Mouse (Mus musculus) ovary, postnatal 10 days (tissue): Measurements from ENCODE around the gene Pole3.

ENCODE experiments used
- DNase-seq: peaks from one replicate; pipeline ENCODE4 v3.0.0; 2022; ENCODE audit warnings: low spot score

Gene Pole3

GRCm38 (mm10) chr4:62518416-62519121 is 6.3 kb downstream of the Pole3 start:
- DNase-seq = no peak

GRCm38 (mm10) chr4:62517538-62518415 is 7.1 kb downstream of the Pole3 start:
- DNase-seq = no peak

- no peak for DNase-seq
These were observed 7.8 kb downstream of the Pole3 start for GRCm38 (mm10) chr4:62517046-62517445.

- no peak for DNase-seq
These were observed 8.3 kb downstream of the Pole3 start for GRCm38 (mm10) chr4:62516579-62516978.

GRCm38 (mm10) chr4:62516079-62516478 is 8.8 kb downstream of the Pole3 start:
- DNase-seq = no peak

GRCm38 (mm10) chr4:62515490-62515889 is 9.4 kb downstream of the Pole3 start:
- DNase-seq = no peak

- no peak for DNase-seq
These were observed 9.9 kb downstream of the Pole3 start for GRCm38 (mm10) chr4:62514995-62515394.

GRCm38 (mm10) chr4:62513998-62514506 is 10.8 kb downstream of the Pole3 start:
- no peak for DNase-seq

- no peak for DNase-seq
These were observed 14.9 kb downstream of the Pole3 start for GRCm38 (mm10) chr4:62509946-62510345.

- DNase-seq = no peak
These were observed 16.0 kb downstream of the Pole3 start for GRCm38 (mm10) chr4:62508839-62509238.

- no peak for DNase-seq
These were observed 18.1 kb downstream of the Pole3 start for GRCm38 (mm10) chr4:62506798-62507197.

GRCm38 (mm10) chr4:62505991-62506390 is 18.9 kb downstream of the Pole3 start:
- DNase-seq = no peak

- DNase-seq = no peak
These were observed 21.4 kb downstream of the Pole3 start, which contains the start of gene Hdhd3 for GRCm38 (mm10) chr4:62503374-62503970. Hdhd3 (minus strand) TSS chr4:62503467.

GRCm38 (mm10) chr4:62502969-62503368 is 21.9 kb downstream of the Pole3 start:
- DNase-seq = no peak

GRCm38 (mm10) chr4:62501964-62502732 is 22.7 kb downstream of the Pole3 start:
- DNase-seq = peak; percentile 75

- no peak for DNase-seq
These were observed 23.3 kb downstream of the Pole3 start for GRCm38 (mm10) chr4:62501534-62501933.

- DNase-seq = no peak
These were observed 24.1 kb downstream of the Pole3 start for GRCm38 (mm10) chr4:62500799-62501198.

GRCm38 (mm10) chr4:62496815-62497214 is 28.1 kb downstream of the Pole3 start:
- no peak for DNase-seq

- DNase-seq = no peak
These were observed 28.9 kb downstream of the Pole3 start for GRCm38 (mm10) chr4:62495946-62496345.

GRCm38 (mm10) chr4:62494230-62494629 is 30.6 kb downstream of the Pole3 start:
- DNase-seq = no peak

- no peak for DNase-seq
These were observed 32.2 kb downstream of the Pole3 start for GRCm38 (mm10) chr4:62492682-62493081.

- no peak for DNase-seq
These were observed 37.0 kb downstream of the Pole3 start for GRCm38 (mm10) chr4:62487914-62488313.
